Comparison of ENCODE assay signal across 8 mouse cellular contexts in genomic region chr4:140100141-140100540, GRCm38 (mm10).
DNase-seq lines count a peak whose midpoint lies in the region; ATAC-seq and TF ChIP-seq lines count a peak whose summit lies in the region.

No protein-coding gene starts in this region.

- WGBS in cerebellum, adult 2 months: 85% methylated on average over 1 of the region's 1 CpGs
- WGBS in midbrain, postnatal 0 days: 58% methylated on average over 1 of the region's 1 CpGs

- no peak overlapping the region for H3K4me3 ChIP-seq in cerebellum, adult 2 months (replicated peaks; ENCODE audit: insufficient read depth, low read depth, low read length)
- H3K4me3 ChIP-seq in midbrain, postnatal 0 days (ENCODE audit: low read depth, low read length): no peak overlapping the region

- H3K27ac ChIP-seq in cerebellum, adult 2 months (ENCODE audit: insufficient read depth, low read length): no peak overlapping the region
- H3K27ac ChIP-seq in midbrain, postnatal 0 days (ENCODE audit: low read depth, low read length): no peak overlapping the region

- H3K4me1 ChIP-seq in cerebellum, adult 2 months (ENCODE audit: control insufficient read depth, insufficient read depth, low read length): peaks cover 18% of the 10 kb centered on the region; the same call in 1 of the 2 replicates
- peaks cover 12% of the 10 kb centered on the region for H3K4me1 ChIP-seq in midbrain, postnatal 0 days (ENCODE audit: insufficient read depth, low read length)

- DNase-seq in cerebellum, adult 2 months: peak in 1 of 2 experiments; percentile 55
- no peak for DNase-seq in cerebellum, adult 11 months
- peak; percentile 53 to 63 for DNase-seq in left cerebral cortex, postnatal 14 days (ENCODE audit: low spot score in 2 of 2)
- DNase-seq in left cerebral cortex, adult 11 months (ENCODE audit: low spot score): no peak
- DNase-seq in embryo, embryonic 11 days: peak; percentile 47
- DNase-seq in midbrain, postnatal 0 days (ENCODE audit: low spot score): no peak
- no peak for DNase-seq in yolk sac, embryonic 10.5 days (ENCODE audit: low spot score)
- DNase-seq in gastrocnemius, postnatal 14 days: no peak

- no peaks in the 10 kb centered on the region for H3K9me3 ChIP-seq in midbrain, postnatal 0 days (ENCODE audit: low read length)

- peak; percentile 67 for TF ChIP-seq CTCF in cerebellum, adult 2 months (IDR thresholded peaks at IDR 0.05; ENCODE audit: borderline replicate concordance, insufficient read depth, low read depth, low read length)
- TF ChIP-seq CTCF in midbrain, postnatal 0 days (IDR thresholded peaks at IDR 0.05): peak; percentile 73

- no peak overlapping the region for H3K9ac ChIP-seq in midbrain, postnatal 0 days (replicated peaks; ENCODE audit: low read length, poor library complexity, severe bottlenecking)

- H3K36me3 ChIP-seq in midbrain, postnatal 0 days (ENCODE audit: insufficient read depth, low read length): no peaks in the 10 kb centered on the region

- no peaks in the 10 kb centered on the region for H3K27me3 ChIP-seq in cerebellum, adult 2 months (ENCODE audit: control insufficient read depth, insufficient read depth, low read length)
- no peaks in the 10 kb centered on the region; the same call in 1 of the 2 replicates for H3K27me3 ChIP-seq in midbrain, postnatal 0 days (ENCODE audit: insufficient read depth, low read length)

- H3K4me2 ChIP-seq in midbrain, postnatal 0 days (ENCODE audit: low read depth, low read length, poor library complexity, severe bottlenecking): no peak overlapping the region

- ATAC-seq in midbrain, postnatal 0 days (ENCODE audit: low FRiP score): no peak

- intact Hi-C loops in left cerebral cortex, postnatal 14 days (cut with DNase I): loop anchor here (10.0 kb wide), 1 partner anchor 145 kb away; the partner anchor contains the start of gene Igsf21
- intact Hi-C loops in gastrocnemius, postnatal 14 days (cut with DNase I; ENCODE audit: low total_unique reads): no loop called here

- no peak for TF ChIP-seq POLR2A in cerebellum, adult 2 months (IDR thresholded peaks at IDR 0.05; ENCODE audit: borderline replicate concordance, insufficient read depth, low read length)

Comparison
In these comparisons a context has a peak if more than half of its experiments do, and no peak if none do; other contexts are left out.
1. DNase-seq: peak in left cerebral cortex, postnatal 14 days (2 of 2) and embryo, embryonic 11 days (single experiment); none in cerebellum, adult 11 months (single experiment), left cerebral cortex, adult 11 months (single experiment), midbrain, postnatal 0 days (single experiment), yolk sac, embryonic 10.5 days (single experiment) and gastrocnemius, postnatal 14 days (single experiment).